Mouse (Mus musculus): ENCODE data around the gene Dock10.
"Not testable (repeated sequence)": the region's sequence is repeated elsewhere in the genome, so short reads cannot be mapped to it uniquely, and the experiment has no call there.

Gene Dock10

GRCm38 (mm10) chr1:80757977-80758797 is at the start of gene Dock10:
Gene Dock10 (minus strand): TSS chr1:80758527.
- peak; percentile 84 to 88 for DNase-seq

GRCm38 (mm10) chr1:80806835-80807398 is 48.6 kb upstream of the Dock10 start:
- no peak for DNase-seq

GRCm38 (mm10) chr1:80802023-80802422 is 43.7 kb upstream of the Dock10 start:
- no peak for DNase-seq

- DNase-seq, result no peak
These were observed 26.9 kb upstream of the Dock10 start for GRCm38 (mm10) chr1:80785066-80785779.

GRCm38 (mm10) chr1:80784155-80784554 is 25.8 kb upstream of the Dock10 start:
- DNase-seq, result no peak

GRCm38 (mm10) chr1:80765504-80765903 is 7.2 kb upstream of the Dock10 start:
- no peak for DNase-seq

- no peak for DNase-seq
These were observed 5.0 kb upstream of the Dock10 start for GRCm38 (mm10) chr1:80763042-80763950.

- DNase-seq, result no peak
These were observed 464 bp upstream of the Dock10 start for GRCm38 (mm10) chr1:80758798-80759184.

GRCm38 (mm10) chr1:80757650-80757976 is 714 bp downstream of the Dock10 start:
- DNase-seq, result no peak

GRCm38 (mm10) chr1:80756824-80757649 is 1.3 kb downstream of the Dock10 start:
- DNase-seq, result peak; percentile 36 to 39

- DNase-seq, result no peak
These were observed 2.3 kb downstream of the Dock10 start for GRCm38 (mm10) chr1:80756060-80756439.

- no peak for DNase-seq
These were observed 2.8 kb downstream of the Dock10 start for GRCm38 (mm10) chr1:80755296-80756059.

GRCm38 (mm10) chr1:80749122-80749521 is 9.2 kb downstream of the Dock10 start:
- DNase-seq, result not testable (repeated sequence)

GRCm38 (mm10) chr1:80746691-80747463 is 11.4 kb downstream of the Dock10 start:
- no peak for DNase-seq

- peak; percentile 33 to 50 for DNase-seq
These were observed 12.1 kb downstream of the Dock10 start for GRCm38 (mm10) chr1:80746195-80746594.

GRCm38 (mm10) chr1:80739472-80739871 is 18.9 kb downstream of the Dock10 start:
- no peak for DNase-seq

GRCm38 (mm10) chr1:80737812-80738391 is 20.4 kb downstream of the Dock10 start:
- no peak for DNase-seq

- peak in 1 of 2 experiments; percentile 25 for DNase-seq
These were observed 27.7 kb downstream of the Dock10 start for GRCm38 (mm10) chr1:80730582-80730981.

GRCm38 (mm10) chr1:80730174-80730573 is 28.2 kb downstream of the Dock10 start:
- no peak for DNase-seq

- no peak for DNase-seq
These were observed 30.1 kb downstream of the Dock10 start for GRCm38 (mm10) chr1:80728183-80728582.
